Mouse (Mus musculus) hindbrain, embryonic 11.5 days (tissue): ENCODE data around the gene Rhov. TPM values are rescaled to one million over a fixed set of nuclear protein-coding genes. Genes with fewer than 3 reads are reported as not detected.

ENCODE experiments used
- ATAC-seq: fragments of 200-750 bp; cut with Nextera tagmentation; 2 replicates; pipeline ENCODE4 v1.8.0; 2017; ENCODE audit warnings: mild to moderate bottlenecking, moderate TSS enrichment, moderate library complexity; ENCODE audit not compliant: low FRiP score
- DNase-seq: peaks from one replicate; pipeline ENCODE4 v3.0.0-alpha.2; 2015; ENCODE audit warnings: low spot score
- H3K27ac ChIP-seq: fragments of 300-500 bp; sonication (generic); 2 replicates; pipeline ENCODE4 v1.5.1; 2014; ENCODE audit warnings: mild to moderate bottlenecking, low read depth, low read length
- H3K27me3 ChIP-seq: fragments of 300-500 bp; sonication (generic); 2 replicates; pipeline ENCODE4 v1.6.1; 2014; ENCODE audit warnings: mild to moderate bottlenecking, low read length, moderate library complexity, mixed read lengths; ENCODE audit not compliant: control insufficient read depth, insufficient read depth
- H3K36me3 ChIP-seq: fragments of 300-500 bp; sonication (generic); 2 replicates; pipeline ENCODE4 v1.6.1; 2014; ENCODE audit warnings: mild to moderate bottlenecking, low read length, moderate library complexity, mixed read lengths; ENCODE audit not compliant: control insufficient read depth, insufficient read depth
- H3K4me1 ChIP-seq: fragments of 300-500 bp; sonication (generic); replicated peaks from 2 replicates; pipeline ENCODE4 v1.6.1; 2014; ENCODE audit warnings: low read length, mixed read lengths; ENCODE audit not compliant: control insufficient read depth, insufficient read depth
- H3K4me2 ChIP-seq: fragments of 300-500 bp; sonication (generic); replicated peaks from 2 replicates; pipeline ENCODE4 v1.6.1; 2014; ENCODE audit warnings: mild to moderate bottlenecking, low read depth, low read length
- H3K4me3 ChIP-seq: fragments of 300-500 bp; sonication (generic); 2 replicates; pipeline ENCODE4 v1.5.1; 2014; ENCODE audit warnings: low read depth, low read length
- H3K9ac ChIP-seq: fragments of 300-500 bp; sonication (generic); 2 replicates; pipeline ENCODE4 v1.6.1; 2014; ENCODE audit warnings: low read depth, low read length
- H3K9me3 ChIP-seq: fragments of 300-500 bp; sonication (generic); 2 replicates; pipeline ENCODE4 v1.6.1; 2016; ENCODE audit warnings: low read length; ENCODE audit not compliant: control insufficient read depth
- WGBS: fragments of 180-500 bp; shearing (Covaris S2); extraction: QIAGEN DNeasy Blood & Tissue Kit; methylation state at CpG from one replicate; pipeline ENCODE4 v1.1.7; 2014; 5-methylcytosine and 5-hydroxymethylcytosine counted together
- polyA plus RNA-seq: library from polyadenylated mRNA; unstranded; fragments of >200 nt; fragmentation: Nextera tagmentation; extraction: Ambion mirVana; gene quantifications from 2 replicates; pipeline ENCODE4 v1.2.1, GENCODE M21; 2014

Gene Rhov
- polyA plus RNA-seq, 1 experiment from 2014 or later: 3.5 TPM

GRCm38 (mm10) chr2:119294411-119294810, 23.3 kb upstream of the Rhov start:
- Histone ChIP-seq H3K36me3 (peaks cover 4% of the 10 kb centered on the region; the same call in 1 of the 2 replicates), H3K27me3 (no peaks in the 10 kb centered on the region), H3K4me3 (no peak overlapping the region), H3K27ac (no peak overlapping the region), H3K4me1 (peaks cover 4% of the 10 kb centered on the region; the same call in 1 of the 2 replicates), H3K9me3 (no peaks in the 10 kb centered on the region), H3K4me2 (no peak overlapping the region), H3K9ac (no peak overlapping the region)
- ATAC-seq (no peak), DNase-seq (no peak)
- 97% methylated on average over 18 of the region's 18 CpGs for WGBS

- WGBS: 96% methylated on average over 34 of the region's 34 CpGs
- H3K36me3 ChIP-seq: peaks cover 4% of the 10 kb centered on the region; the same call in 1 of the 2 replicates
- DNase-seq (no peak), ATAC-seq (no peak)
- peaks cover 7% of the 10 kb centered on the region; the same call in 1 of the 2 replicates for H3K4me1 ChIP-seq
- H3K9ac ChIP-seq: no peak overlapping the region
- no peak overlapping the region for H3K4me2 ChIP-seq
- H3K4me3 ChIP-seq: no peak overlapping the region
- H3K27ac ChIP-seq: no peak overlapping the region
- no peaks in the 10 kb centered on the region for H3K27me3 ChIP-seq
- no peaks in the 10 kb centered on the region for H3K9me3 ChIP-seq
These were observed 22.8 kb upstream of the Rhov start for GRCm38 (mm10) chr2:119293776-119294390.

GRCm38 (mm10) chr2:119293311-119293710, 22.2 kb upstream of the Rhov start:
- Histone ChIP-seq H3K4me1 (peaks cover 7% of the 10 kb centered on the region; the same call in 1 of the 2 replicates), H3K9me3 (no peaks in the 10 kb centered on the region), H3K4me3 (no peak overlapping the region), H3K27ac (no peak overlapping the region), H3K27me3 (no peaks in the 10 kb centered on the region), H3K4me2 (no peak overlapping the region), H3K9ac (no peak overlapping the region), H3K36me3 (peaks cover 4% of the 10 kb centered on the region; the same call in 1 of the 2 replicates)
- 97% methylated on average over 17 of the region's 17 CpGs for WGBS
- DNase-seq (no peak), ATAC-seq (no peak)

- H3K27ac ChIP-seq: no peak overlapping the region
- H3K27me3 ChIP-seq: no peaks in the 10 kb centered on the region
- H3K9ac ChIP-seq: no peak overlapping the region
- H3K4me1 ChIP-seq: peaks cover 7% of the 10 kb centered on the region; the same call in 1 of the 2 replicates
- no peak overlapping the region for H3K4me2 ChIP-seq
- H3K9me3 ChIP-seq: no peaks in the 10 kb centered on the region
- ATAC-seq (no peak), DNase-seq (no peak)
- peaks cover 4% of the 10 kb centered on the region; the same call in 1 of the 2 replicates for H3K36me3 ChIP-seq
- WGBS: 95% methylated on average over 17 of the region's 17 CpGs
- H3K4me3 ChIP-seq: no peak overlapping the region
These were observed 21.8 kb upstream of the Rhov start for GRCm38 (mm10) chr2:119292852-119293251.

- Histone ChIP-seq H3K9ac (no peak overlapping the region), H3K36me3 (peaks cover 4% of the 10 kb centered on the region; the same call in 1 of the 2 replicates), H3K27ac (no peak overlapping the region), H3K4me1 (peaks cover 7% of the 10 kb centered on the region; the same call in 1 of the 2 replicates), H3K4me3 (no peak overlapping the region), H3K9me3 (no peaks in the 10 kb centered on the region), H3K4me2 (no peak overlapping the region), H3K27me3 (no peaks in the 10 kb centered on the region)
- WGBS: 89% methylated on average over 5 of the region's 5 CpGs
- no peak for ATAC-seq
- DNase-seq: no peak
These were observed 21.2 kb upstream of the Rhov start for GRCm38 (mm10) chr2:119292281-119292680.

- peak overlapping the region; percentile 81 for H3K9ac ChIP-seq
- H3K4me3 ChIP-seq: peak overlapping the region; percentile 79
- peak overlapping the region; percentile 92 for H3K4me2 ChIP-seq
- H3K36me3 ChIP-seq: no peaks in the 10 kb centered on the region; the same call in 1 of the 2 replicates
- no peak overlapping the region for H3K27ac ChIP-seq
- DNase-seq (no peak), ATAC-seq (peak; percentile 47; the same call in 1 of the 2 replicates)
- H3K9me3 ChIP-seq: no peaks in the 10 kb centered on the region
- WGBS: 6% methylated on average over 11 of the region's 11 CpGs
- no peaks in the 10 kb centered on the region for H3K27me3 ChIP-seq
- peaks cover 7% of the 10 kb centered on the region; the same call in 1 of the 2 replicates for H3K4me1 ChIP-seq
These were observed 17.9 kb upstream of the Rhov start for GRCm38 (mm10) chr2:119289014-119289416.

GRCm38 (mm10) chr2:119288270-119288882, 17.3 kb upstream of the Rhov start, which contains the start of gene Vps18:
TSS of gene Vps18 (plus strand) at chr2:119288740.
- Histone ChIP-seq H3K36me3 (no peaks in the 10 kb centered on the region; the same call in 1 of the 2 replicates), H3K9ac (peak within 1 kb of the TSS; percentile 81), H3K4me2 (peak within 1 kb of the TSS; percentile 92), H3K27ac (no peak within 1 kb of the TSS), H3K4me3 (peak within 1 kb of the TSS; percentile 79), H3K4me1 (peaks cover 7% of the 10 kb centered on the region; the same call in 1 of the 2 replicates), H3K27me3 (no peaks in the 10 kb centered on the region), H3K9me3 (no peaks in the 10 kb centered on the region)
- ATAC-seq: peak; percentile 96
- peak; percentile 99 for DNase-seq
- 2% methylated on average over 31 of the region's 31 CpGs for WGBS

GRCm38 (mm10) chr2:119287372-119287771, 16.3 kb upstream of the Rhov start:
- ATAC-seq: no peak
- no peaks in the 10 kb centered on the region for H3K27me3 ChIP-seq

More at GRCm38 (mm10) chr2:119287372-119287771, 16.3 kb upstream of the Rhov start:
- no peaks in the 10 kb centered on the region for H3K36me3 ChIP-seq
- WGBS: 91% methylated on average over 5 of the region's 5 CpGs
- H3K9me3 ChIP-seq: no peaks in the 10 kb centered on the region
- peaks cover 7% of the 10 kb centered on the region; the same call in 1 of the 2 replicates for H3K4me1 ChIP-seq
- no peak overlapping the region for H3K27ac ChIP-seq
- H3K4me3 ChIP-seq: no peak overlapping the region
- DNase-seq: no peak
- no peak overlapping the region; the same call in 1 of the 2 replicates for H3K9ac ChIP-seq
- H3K4me2 ChIP-seq: no peak overlapping the region
